Mouse (Mus musculus): ENCODE measurements at regions not wholly inside any gene's neighbourhood (a gene's known extent, or its start where the extent isn't known, plus 50 kb on each side); places are given as distances from the start of the nearest gene placed in this dataset.

DNA sequence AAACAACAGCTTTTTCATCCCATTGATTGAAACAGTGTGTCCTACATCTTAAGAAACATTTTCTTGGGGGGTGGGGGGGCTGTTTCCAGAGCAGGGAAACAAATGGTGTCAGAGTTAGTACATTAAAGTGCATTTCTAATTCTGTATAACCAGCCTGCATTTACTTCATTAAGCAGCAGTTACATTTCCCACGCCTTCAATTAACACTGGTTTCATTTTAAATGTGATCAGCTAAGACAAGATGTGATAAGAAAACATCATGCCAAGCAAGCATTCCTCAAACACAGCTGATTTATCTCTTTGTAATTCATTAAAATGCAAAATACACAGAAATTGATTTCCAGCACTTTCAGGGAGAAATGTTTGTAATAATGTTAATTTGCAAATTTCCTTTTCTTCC, 122.0 kb downstream of the Olfr1505 start:
- Histone ChIP-seq H3K4me2 (replicated peaks; ENCODE audit: low read depth, low read length) (no peak overlapping the region), H3K27ac (ENCODE audit: low read depth, low read length) (no peak overlapping the region), H3K4me3 (ENCODE audit: low read depth, low read length) (no peak overlapping the region), H3K36me3 (ENCODE audit: control insufficient read depth, insufficient read depth, low read length) (no peaks in the 10 kb centered on the region), H3K9ac (ENCODE audit: low read depth, low read length) (no peak overlapping the region), H3K27me3 (ENCODE audit: control insufficient read depth, insufficient read depth, low read length) (no peaks in the 10 kb centered on the region), H3K9me3 (ENCODE audit: control insufficient read depth, low read length) (no peaks in the 10 kb centered on the region), H3K4me1 (replicated peaks; ENCODE audit: control insufficient read depth, insufficient read depth, low read length) (no peaks in the 10 kb centered on the region)
- no peak for DNase-seq (ENCODE audit: low spot score)
- 63% methylated on average over 1 of the region's 1 CpGs for WGBS
- no peak for ATAC-seq (ENCODE audit: low FRiP score)

- ATAC-seq (ENCODE audit: low FRiP score) (peak; percentile 71), DNase-seq (ENCODE audit: low spot score) (peak; percentile 39)
- Histone ChIP-seq H3K4me2 (replicated peaks; ENCODE audit: low read depth, low read length) (no peak overlapping the region), H3K27me3 (ENCODE audit: control insufficient read depth, insufficient read depth, low read length) (no peaks in the 10 kb centered on the region), H3K4me3 (ENCODE audit: low read depth, low read length) (no peak overlapping the region), H3K9ac (ENCODE audit: low read depth, low read length) (no peak overlapping the region), H3K36me3 (ENCODE audit: control insufficient read depth, insufficient read depth, low read length) (no peaks in the 10 kb centered on the region), H3K9me3 (ENCODE audit: control insufficient read depth, low read length) (no peaks in the 10 kb centered on the region), H3K4me1 (replicated peaks; ENCODE audit: control insufficient read depth, insufficient read depth, low read length) (no peaks in the 10 kb centered on the region), H3K27ac (ENCODE audit: low read depth, low read length) (no peak overlapping the region)
- 54% methylated on average over 1 of the region's 1 CpGs for WGBS
Observed at GRCm38 (mm10) chr19:14035785-14036184, 122.5 kb downstream of the Olfr1505 start.

DNA sequence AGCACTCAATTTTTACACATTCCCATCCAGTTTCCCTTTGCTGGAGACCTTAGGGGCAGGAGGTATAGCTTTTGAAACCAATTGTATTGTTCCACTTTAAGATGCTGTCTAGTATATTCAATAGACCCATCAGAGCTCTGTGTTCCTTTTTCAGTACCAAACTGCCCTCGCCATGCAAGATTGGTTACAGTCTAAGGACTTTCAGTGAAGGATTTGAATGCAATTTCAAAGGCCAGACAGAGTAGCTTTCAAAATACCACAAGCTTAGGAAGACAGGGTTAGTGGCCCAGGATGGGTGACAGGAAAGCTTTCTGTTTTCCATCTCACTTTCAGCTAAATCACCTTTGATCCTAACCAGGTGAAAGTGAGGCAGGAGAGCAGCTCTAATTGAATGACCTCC, 123.4 kb downstream of the Olfr1505 start:
- no peaks in the 10 kb centered on the region for H3K27me3 ChIP-seq (ENCODE audit: control insufficient read depth, insufficient read depth, low read length)
- H3K27ac ChIP-seq (ENCODE audit: low read depth, low read length) = no peak overlapping the region

DNA sequence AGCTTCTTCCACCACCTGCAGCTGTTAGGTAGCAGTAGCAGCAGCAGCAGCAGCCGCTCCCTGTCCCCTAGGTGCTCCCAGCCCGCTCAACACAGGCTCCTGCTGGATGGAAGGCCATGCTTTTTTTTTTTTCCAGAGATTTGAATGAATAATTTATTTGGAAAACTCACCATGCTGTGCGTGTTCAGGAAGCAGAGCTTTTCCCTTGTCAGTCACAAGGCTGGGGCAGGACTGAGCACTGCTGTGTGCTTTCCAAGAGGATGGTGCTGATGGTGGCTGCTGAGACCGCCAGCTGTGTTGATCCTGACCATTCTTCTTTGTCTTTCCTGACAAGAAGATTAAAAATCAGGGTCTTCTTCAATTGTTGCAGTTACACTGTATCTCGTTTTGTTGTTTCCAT, 129.4 kb downstream of the Olfr1505 start:
- DNase-seq (ENCODE audit: low spot score) = no peak

More for the DNA sequence above, 123.4 kb downstream of the Olfr1505 start:
- no peaks in the 10 kb centered on the region for H3K36me3 ChIP-seq (ENCODE audit: control insufficient read depth, insufficient read depth, low read length)
- H3K9me3 ChIP-seq (ENCODE audit: control insufficient read depth, low read length) = no peaks in the 10 kb centered on the region
- 34% methylated on average over 1 of the region's 1 CpGs for WGBS
- H3K4me3 ChIP-seq (ENCODE audit: low read depth, low read length) = no peak overlapping the region
- ATAC-seq (ENCODE audit: low FRiP score) (0 out of 2 replicates have a peak, but pooled peaks have one; percentile 25), DNase-seq (ENCODE audit: low spot score) (no peak)
- H3K9ac ChIP-seq (ENCODE audit: low read depth, low read length) = no peak overlapping the region
- no peak overlapping the region for H3K4me2 ChIP-seq (replicated peaks; ENCODE audit: low read depth, low read length)
- no peaks in the 10 kb centered on the region for H3K4me1 ChIP-seq (replicated peaks; ENCODE audit: control insufficient read depth, insufficient read depth, low read length)

GRCm38 (mm10) chr19:14045456-14045855, 132.1 kb downstream of the Olfr1505 start:
- DNase-seq (ENCODE audit: low spot score) = peak; percentile 12
- Histone ChIP-seq H3K4me3 (ENCODE audit: low read depth, low read length) (no peak overlapping the region), H3K4me1 (replicated peaks; ENCODE audit: control insufficient read depth, insufficient read depth, low read length) (no peaks in the 10 kb centered on the region), H3K4me2 (replicated peaks; ENCODE audit: low read depth, low read length) (no peak overlapping the region), H3K27ac (ENCODE audit: low read depth, low read length) (no peak overlapping the region), H3K9ac (ENCODE audit: low read depth, low read length) (no peak overlapping the region), H3K27me3 (ENCODE audit: control insufficient read depth, insufficient read depth, low read length) (no peaks in the 10 kb centered on the region), H3K9me3 (ENCODE audit: control insufficient read depth, low read length) (no peaks in the 10 kb centered on the region), H3K36me3 (ENCODE audit: control insufficient read depth, insufficient read depth, low read length) (no peaks in the 10 kb centered on the region)
- no peak for ATAC-seq (ENCODE audit: low FRiP score)
- 54% methylated on average over 2 of the region's 2 CpGs for WGBS

More for the DNA sequence above, 129.4 kb downstream of the Olfr1505 start:
- Histone ChIP-seq H3K36me3 (ENCODE audit: control insufficient read depth, insufficient read depth, low read length) (no peaks in the 10 kb centered on the region), H3K4me1 (replicated peaks; ENCODE audit: control insufficient read depth, insufficient read depth, low read length) (no peaks in the 10 kb centered on the region), H3K9me3 (ENCODE audit: control insufficient read depth, low read length) (no peaks in the 10 kb centered on the region), H3K4me3 (ENCODE audit: low read depth, low read length) (no peak overlapping the region), H3K27me3 (ENCODE audit: control insufficient read depth, insufficient read depth, low read length) (no peaks in the 10 kb centered on the region), H3K4me2 (replicated peaks; ENCODE audit: low read depth, low read length) (no peak overlapping the region), H3K27ac (ENCODE audit: low read depth, low read length) (no peak overlapping the region), H3K9ac (ENCODE audit: low read depth, low read length) (no peak overlapping the region)
- ATAC-seq (ENCODE audit: low FRiP score) = peak; percentile 63; the same call in 1 of the 2 replicates
- WGBS = 38% methylated on average over 5 of the region's 5 CpGs

- no peak overlapping the region for H3K9ac ChIP-seq (ENCODE audit: low read depth, low read length)
- H3K9me3 ChIP-seq (ENCODE audit: control insufficient read depth, low read length) = no peaks in the 10 kb centered on the region
Observed at GRCm38 (mm10) chr19:14052052-14052451, 138.7 kb downstream of the Olfr1505 start.

GRCm38 (mm10) chr19:14080538-14080937, 167.2 kb downstream of the Olfr1505 start:
- Histone ChIP-seq H3K27ac (ENCODE audit: low read depth, low read length) (no peak overlapping the region), H3K9ac (ENCODE audit: low read depth, low read length) (no peak overlapping the region), H3K27me3 (ENCODE audit: control insufficient read depth, insufficient read depth, low read length) (no peaks in the 10 kb centered on the region), H3K4me1 (replicated peaks; ENCODE audit: control insufficient read depth, insufficient read depth, low read length) (no peaks in the 10 kb centered on the region), H3K9me3 (ENCODE audit: control insufficient read depth, low read length) (no peaks in the 10 kb centered on the region), H3K36me3 (ENCODE audit: control insufficient read depth, insufficient read depth, low read length) (no peaks in the 10 kb centered on the region), H3K4me3 (ENCODE audit: low read depth, low read length) (no peak overlapping the region), H3K4me2 (replicated peaks; ENCODE audit: low read depth, low read length) (no peak overlapping the region)
- ATAC-seq (ENCODE audit: low FRiP score) = no peak
- 17% methylated on average over 2 of the region's 2 CpGs for WGBS
- DNase-seq (ENCODE audit: low spot score) = peak; percentile 46

More at GRCm38 (mm10) chr19:14052052-14052451, 138.7 kb downstream of the Olfr1505 start:
- no peak overlapping the region for H3K4me3 ChIP-seq (ENCODE audit: low read depth, low read length)
- H3K4me1 ChIP-seq (replicated peaks; ENCODE audit: control insufficient read depth, insufficient read depth, low read length) = no peaks in the 10 kb centered on the region
- no peaks in the 10 kb centered on the region for H3K36me3 ChIP-seq (ENCODE audit: control insufficient read depth, insufficient read depth, low read length)
- 91% methylated on average over 4 of the region's 4 CpGs for WGBS
- ATAC-seq (ENCODE audit: low FRiP score) = no peak
- H3K27me3 ChIP-seq (ENCODE audit: control insufficient read depth, insufficient read depth, low read length) = no peaks in the 10 kb centered on the region
- DNase-seq (ENCODE audit: low spot score) = no peak
- H3K27ac ChIP-seq (ENCODE audit: low read depth, low read length) = no peak overlapping the region
- H3K4me2 ChIP-seq (replicated peaks; ENCODE audit: low read depth, low read length) = no peak overlapping the region

DNA sequence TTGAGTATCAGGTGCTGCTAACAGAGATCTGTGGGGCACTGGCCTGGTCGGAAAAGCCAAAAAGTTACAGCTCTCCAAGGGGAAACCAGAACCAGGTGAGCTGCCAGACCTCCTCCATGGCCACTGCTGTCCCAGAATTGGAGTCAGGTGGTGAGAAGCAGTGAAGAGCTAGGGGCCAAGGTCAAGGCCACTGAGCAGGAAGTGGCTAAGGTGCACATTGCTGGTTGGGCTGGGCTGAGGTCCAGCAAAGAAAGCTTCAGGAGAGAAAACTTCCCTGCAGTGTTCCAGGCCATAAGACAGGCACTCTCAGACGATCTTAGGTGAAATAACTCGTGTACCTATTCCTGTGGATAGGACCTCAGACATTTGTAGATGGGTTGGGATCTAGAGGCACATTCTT, 171.4 kb downstream of the Olfr1505 start:
- H3K27me3 ChIP-seq (ENCODE audit: control insufficient read depth, insufficient read depth, low read length) = no peaks in the 10 kb centered on the region
- ATAC-seq (ENCODE audit: low FRiP score) (no peak), DNase-seq (ENCODE audit: low spot score) (no peak)
- H3K9ac ChIP-seq (ENCODE audit: low read depth, low read length) = no peak overlapping the region
- 82% methylated on average over 3 of the region's 3 CpGs for WGBS
- no peaks in the 10 kb centered on the region for H3K36me3 ChIP-seq (ENCODE audit: control insufficient read depth, insufficient read depth, low read length)
- H3K4me1 ChIP-seq (replicated peaks; ENCODE audit: control insufficient read depth, insufficient read depth, low read length) = no peaks in the 10 kb centered on the region
- H3K9me3 ChIP-seq (ENCODE audit: control insufficient read depth, low read length) = no peaks in the 10 kb centered on the region
- H3K4me2 ChIP-seq (replicated peaks; ENCODE audit: low read depth, low read length) = no peak overlapping the region
- no peak overlapping the region for H3K4me3 ChIP-seq (ENCODE audit: low read depth, low read length)
- H3K27ac ChIP-seq (ENCODE audit: low read depth, low read length) = no peak overlapping the region

DNA sequence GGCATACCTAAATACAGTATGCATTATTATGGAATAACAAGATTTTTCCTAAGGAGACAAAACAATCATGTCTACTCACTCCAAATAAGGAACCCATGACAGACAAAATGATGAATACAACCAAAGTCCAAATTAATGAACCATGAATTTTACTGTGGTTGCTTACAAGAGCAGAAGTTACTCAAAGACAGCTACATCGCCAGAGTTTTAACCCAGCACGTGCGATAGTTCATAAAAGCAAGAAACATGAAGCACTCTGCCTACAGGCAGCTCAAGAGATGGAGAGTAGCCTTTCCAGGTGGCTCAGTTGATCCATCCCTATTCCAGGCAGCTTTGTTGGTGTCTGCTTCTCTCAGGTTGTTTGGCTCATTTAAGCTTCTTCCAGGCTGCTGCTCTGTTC, 176.8 kb downstream of the Olfr1505 start:
- 93% methylated on average over 3 of the region's 3 CpGs for WGBS
- Histone ChIP-seq H3K27ac (ENCODE audit: low read depth, low read length) (no peak overlapping the region), H3K4me3 (ENCODE audit: low read depth, low read length) (no peak overlapping the region), H3K4me2 (replicated peaks; ENCODE audit: low read depth, low read length) (no peak overlapping the region), H3K4me1 (replicated peaks; ENCODE audit: control insufficient read depth, insufficient read depth, low read length) (no peaks in the 10 kb centered on the region), H3K36me3 (ENCODE audit: control insufficient read depth, insufficient read depth, low read length) (no peaks in the 10 kb centered on the region), H3K9ac (ENCODE audit: low read depth, low read length) (no peak overlapping the region), H3K9me3 (ENCODE audit: control insufficient read depth, low read length) (no peaks in the 10 kb centered on the region), H3K27me3 (ENCODE audit: control insufficient read depth, insufficient read depth, low read length) (no peaks in the 10 kb centered on the region)
- no peak for ATAC-seq (ENCODE audit: low FRiP score)
- no peak for DNase-seq (ENCODE audit: low spot score)
